Mouse (Mus musculus) gastrocnemius, adult 18-20 months (tissue): Measurements from ENCODE around the gene Copa. TPM values are rescaled to one million over a fixed set of nuclear protein-coding genes. Genes with fewer than 3 reads are reported as not detected.

ENCODE experiments used
- DNase-seq: peaks from one replicate; pipeline ENCODE4 v3.0.0; 2021; ENCODE audit warnings: low spot score
- long read RNA-seq, 2 experiments: library from polyadenylated mRNA; stranded (forward); transcript quantifications; one replicate each; pipeline ENCODE4 v2.0.0; 2021
- total RNA-seq, 2 experiments: library from RNA; stranded (reverse); gene quantifications; 2 replicates each; pipeline ENCODE4 v1.2.3; 2021

Gene Copa
- total RNA-seq: 10 to 100 TPM; 85.8 to 86.6 TPM
- long read RNA-seq, experiment 1, full-length matches to known transcripts: 67 of 84 reads
- long read RNA-seq, experiment 1, partial matches to known transcripts: 13 of 84 reads
- long read RNA-seq, experiment 1, other reads (novel, unspliced or antisense): 4 of 84 reads
- long read RNA-seq, experiment 2, full-length matches to known transcripts: 62 of 96 reads
- long read RNA-seq, experiment 2, partial matches to known transcripts: 30 of 96 reads
- long read RNA-seq, experiment 2, other reads (novel, unspliced or antisense): 4 of 96 reads

- peak; percentile 96 for DNase-seq
These were observed at the start of gene Copa, which contains the start of gene Ncstn for GRCm38 (mm10) chr1:172082101-172082898. Gene Copa, plus strand, starts transcription at chr1:172082529. Gene Ncstn, minus strand, starts transcription at chr1:172082795.

- DNase-seq: no peak
These were observed 35.9 kb upstream of the Copa start for GRCm38 (mm10) chr1:172046410-172046809.

- DNase-seq: peak; percentile 59
These were observed 35.4 kb upstream of the Copa start for GRCm38 (mm10) chr1:172046938-172047337.

- DNase-seq: no peak
These were observed 34.0 kb upstream of the Copa start for GRCm38 (mm10) chr1:172048241-172048734.

- DNase-seq: no peak
These were observed 33.1 kb upstream of the Copa start for GRCm38 (mm10) chr1:172049131-172049782.

GRCm38 (mm10) chr1:172052766-172053279 lies 29.5 kb upstream of the Copa start:
- DNase-seq: no peak

- no peak for DNase-seq
These were observed 28.5 kb upstream of the Copa start for GRCm38 (mm10) chr1:172053541-172054440.

GRCm38 (mm10) chr1:172056251-172056650 lies 26.1 kb upstream of the Copa start:
- no peak for DNase-seq

- no peak for DNase-seq
These were observed 24.8 kb upstream of the Copa start, which contains the start of gene Nhlh1 for GRCm38 (mm10) chr1:172057491-172057921. Gene Nhlh1, minus strand, starts transcription at chr1:172057573.

- DNase-seq: no peak
These were observed 24.0 kb upstream of the Copa start for GRCm38 (mm10) chr1:172058321-172058720.

- DNase-seq: no peak
These were observed 23.5 kb upstream of the Copa start for GRCm38 (mm10) chr1:172058874-172059273.

- no peak for DNase-seq
These were observed 21.7 kb upstream of the Copa start for GRCm38 (mm10) chr1:172060659-172061058.

GRCm38 (mm10) chr1:172061217-172061616 lies 21.1 kb upstream of the Copa start:
- DNase-seq: no peak

- DNase-seq: no peak
These were observed 20.2 kb upstream of the Copa start for GRCm38 (mm10) chr1:172062101-172062500.

- DNase-seq: no peak
These were observed 18.9 kb upstream of the Copa start for GRCm38 (mm10) chr1:172063291-172064023.

- peak; percentile 15 for DNase-seq
These were observed 17.7 kb upstream of the Copa start for GRCm38 (mm10) chr1:172064613-172065141.

GRCm38 (mm10) chr1:172070227-172070626 lies 12.1 kb upstream of the Copa start:
- DNase-seq: no peak

GRCm38 (mm10) chr1:172071556-172071955 lies 10.8 kb upstream of the Copa start:
- DNase-seq: no peak

- no peak for DNase-seq
These were observed 9.7 kb upstream of the Copa start for GRCm38 (mm10) chr1:172072604-172073003.

GRCm38 (mm10) chr1:172077981-172078380 lies 4.3 kb upstream of the Copa start:
- DNase-seq: peak; percentile 17
